Mouse (Mus musculus) cerebellum, adult 9-10 months (tissue): ENCODE results near the gene Rdh11.
"Not testable (repeated sequence)": the region's sequence is repeated elsewhere in the genome, so short reads cannot be mapped to it uniquely, and the experiment has no call there.

Experiments
- DNase-seq: peaks from one replicate; pipeline ENCODE4 v3.0.0; 2022

The Rdh11 gene

GRCm38 (mm10) chr12:79192193-79192592 is at the start of gene Rdh11:
Gene Rdh11, minus strand, starts transcription at chr12:79192293.
- no peak for DNase-seq

GRCm38 (mm10) chr12:79235485-79236080 is 43.5 kb upstream of the Rdh11 start:
- DNase-seq = no peak

GRCm38 (mm10) chr12:79217511-79217910 is 25.4 kb upstream of the Rdh11 start:
- no peak for DNase-seq

GRCm38 (mm10) chr12:79211447-79211846 is 19.4 kb upstream of the Rdh11 start:
- DNase-seq = no peak

- peak; percentile 62 for DNase-seq
Observed at GRCm38 (mm10) chr12:79208703-79209464, 16.8 kb upstream of the Rdh11 start, which contains the start of gene Rdh12. Gene Rdh12, plus strand, starts transcription at chr12:79208914.

- no peak for DNase-seq
Observed at GRCm38 (mm10) chr12:79201882-79202281, 9.8 kb upstream of the Rdh11 start.

GRCm38 (mm10) chr12:79197105-79197504 is 5.0 kb upstream of the Rdh11 start:
- no peak for DNase-seq

GRCm38 (mm10) chr12:79193441-79193840 is 1.3 kb upstream of the Rdh11 start:
- DNase-seq = peak; percentile 65

- peak; percentile 69 for DNase-seq
Observed at GRCm38 (mm10) chr12:79191701-79192100, 392 bp downstream of the Rdh11 start.

GRCm38 (mm10) chr12:79190931-79191673 is 991 bp downstream of the Rdh11 start:
- peak; percentile 76 for DNase-seq

GRCm38 (mm10) chr12:79185160-79185559 is 6.9 kb downstream of the Rdh11 start:
- not testable (repeated sequence) for DNase-seq

GRCm38 (mm10) chr12:79175998-79176397 is 16.1 kb downstream of the Rdh11 start:
- no peak for DNase-seq

- DNase-seq = peak; percentile 41
Observed at GRCm38 (mm10) chr12:79173721-79174120, 18.4 kb downstream of the Rdh11 start.

- peak; percentile 91 for DNase-seq
Observed at GRCm38 (mm10) chr12:79172019-79172941, 19.8 kb downstream of the Rdh11 start, which contains the start of gene Vti1b. Gene Vti1b, minus strand, starts transcription at chr12:79172667.

- DNase-seq = peak; percentile 42
Observed at GRCm38 (mm10) chr12:79171269-79171995, 20.7 kb downstream of the Rdh11 start.

- DNase-seq = no peak
Observed at GRCm38 (mm10) chr12:79170421-79170820, 21.7 kb downstream of the Rdh11 start.

- DNase-seq = no peak
Observed at GRCm38 (mm10) chr12:79169173-79169572, 22.9 kb downstream of the Rdh11 start.

GRCm38 (mm10) chr12:79162876-79163275 is 29.2 kb downstream of the Rdh11 start:
- DNase-seq = no peak

- no peak for DNase-seq
Observed at GRCm38 (mm10) chr12:79149653-79150052, 42.4 kb downstream of the Rdh11 start.

- no peak for DNase-seq
Observed at GRCm38 (mm10) chr12:79141384-79141783, 50.7 kb downstream of the Rdh11 start.

GRCm38 (mm10) chr12:79140811-79141210 is 51.3 kb downstream of the Rdh11 start:
- DNase-seq = no peak

- DNase-seq = no peak
Observed at GRCm38 (mm10) chr12:79139417-79139816, 52.7 kb downstream of the Rdh11 start.
